Mouse (Mus musculus) forebrain, embryonic 13.5 days (tissue): ENCODE results near the gene Ddb1. TPM values are rescaled to one million over a fixed set of nuclear protein-coding genes. Genes with fewer than 3 reads are reported as not detected.
"Not testable (repeated sequence)": the region's sequence is repeated elsewhere in the genome, so short reads cannot be mapped to it uniquely, and the experiment has no call there.

Experiments
- ATAC-seq: fragments of 200-750 bp; cut with Nextera tagmentation; 2 replicates; pipeline ENCODE4 v1.8.0; 2017
- H3K27ac ChIP-seq: fragments of 300-500 bp; sonication (generic); 2 replicates; pipeline ENCODE4 v1.5.1; 2015; ENCODE audit warnings: inconsistent platforms, mild to moderate bottlenecking, moderate library complexity
- H3K27me3 ChIP-seq: fragments of 300-500 bp; sonication (generic); 2 replicates; pipeline ENCODE4 v1.6.1; 2015; ENCODE audit warnings: mild to moderate bottlenecking, inconsistent platforms
- H3K36me3 ChIP-seq: fragments of 300-500 bp; sonication (generic); 2 replicates; pipeline ENCODE4 v1.6.1; 2015; ENCODE audit warnings: mild to moderate bottlenecking, inconsistent platforms; ENCODE audit not compliant: poor library complexity, severe bottlenecking
- H3K4me1 ChIP-seq: fragments of 300-500 bp; sonication (generic); 2 replicates; pipeline ENCODE4 v1.6.1; 2015; ENCODE audit warnings: inconsistent platforms
- H3K4me2 ChIP-seq: fragments of 300-500 bp; sonication (generic); 2 replicates; pipeline ENCODE4 v1.6.1; 2015; ENCODE audit warnings: inconsistent platforms, mild to moderate bottlenecking, moderate library complexity
- H3K4me3 ChIP-seq: fragments of 300-500 bp; sonication (generic); 2 replicates; pipeline ENCODE4 v1.5.1; 2015; ENCODE audit warnings: mild to moderate bottlenecking, inconsistent platforms
- H3K9ac ChIP-seq: fragments of 300-500 bp; sonication (generic); 2 replicates; pipeline ENCODE4 v1.6.1; 2015; ENCODE audit warnings: mild to moderate bottlenecking, inconsistent platforms
- H3K9me3 ChIP-seq: fragments of 300-500 bp; sonication (generic); replicated peaks from 2 replicates; pipeline ENCODE4 v1.6.1; 2016; ENCODE audit warnings: inconsistent platforms
- WGBS: fragments of 180-500 bp; shearing (Covaris S2); methylation state at CpG from one replicate; pipeline ENCODE4 v1.1.7; 2015; 5-methylcytosine and 5-hydroxymethylcytosine counted together
- polyA plus RNA-seq: library from polyadenylated mRNA; unstranded; fragments of >200 nt; fragmentation: Nextera tagmentation; extraction: Ambion mirVana; gene quantifications from 2 replicates; pipeline ENCODE4 v1.2.1, GENCODE M21; 2015

Gene Ddb1
- polyA plus RNA-seq, result 278 and 318 TPM in 2 replicates

- peak within 1 kb of the TSS; percentile 81 for H3K4me2 ChIP-seq
- peak; percentile 97 for ATAC-seq
- peak within 1 kb of the TSS; percentile 86 for H3K27ac ChIP-seq
- H3K9me3 ChIP-seq, result no peaks in the 10 kb centered on the region
- H3K4me3 ChIP-seq, result peak within 1 kb of the TSS; percentile 94
- peaks cover 44% of the 10 kb centered on the region for H3K4me1 ChIP-seq
- H3K27me3 ChIP-seq, result no peaks in the 10 kb centered on the region
- peak within 1 kb of the TSS; percentile 97 for H3K9ac ChIP-seq
- H3K36me3 ChIP-seq, result peaks cover 35% of the 10 kb centered on the region
- under 1% methylated on average over 47 of the region's 49 CpGs for WGBS
These were observed at the start of gene Ddb1, which contains the start of gene Tkfc for GRCm38 (mm10) chr19:10605293-10605900. Gene Ddb1, plus strand, starts transcription at chr19:10605327. Gene Tkfc, minus strand, starts transcription at chr19:10605654.

- WGBS, result under 1% methylated on average over 43 of the region's 43 CpGs
- no peaks in the 10 kb centered on the region for H3K27me3 ChIP-seq
- no peaks in the 10 kb centered on the region for H3K9me3 ChIP-seq
- ATAC-seq, result peak; percentile 99
- peak within 1 kb of the TSS; percentile 83 for H3K4me2 ChIP-seq
- peaks cover 19% of the 10 kb centered on the region for H3K4me1 ChIP-seq
- peak within 1 kb of the TSS; percentile 70 for H3K9ac ChIP-seq
- peaks cover 25% of the 10 kb centered on the region for H3K36me3 ChIP-seq
- peak within 1 kb of the TSS; percentile 63 for H3K4me3 ChIP-seq
- H3K27ac ChIP-seq, result peak within 1 kb of the TSS; percentile 62
These were observed 49.3 kb upstream of the Ddb1 start, which contains the start of gene Tmem216 for GRCm38 (mm10) chr19:10555624-10556510. Gene Tmem216, minus strand, starts transcription at chr19:10556238.

- no peak overlapping the region for H3K4me2 ChIP-seq
- ATAC-seq, result no peak
- no peak overlapping the region for H3K27ac ChIP-seq
- H3K9me3 ChIP-seq, result no peaks in the 10 kb centered on the region
- WGBS, result 71% methylated on average over 2 of the region's 2 CpGs
- H3K4me3 ChIP-seq, result no peak overlapping the region
- peaks cover 13% of the 10 kb centered on the region for H3K36me3 ChIP-seq
- H3K9ac ChIP-seq, result no peak overlapping the region
- peaks cover 19% of the 10 kb centered on the region for H3K4me1 ChIP-seq
- H3K27me3 ChIP-seq, result no peaks in the 10 kb centered on the region
These were observed 48.1 kb upstream of the Ddb1 start for GRCm38 (mm10) chr19:10557001-10557400.

GRCm38 (mm10) chr19:10557430-10557829 lies 47.7 kb upstream of the Ddb1 start:
- 67% methylated on average over 2 of the region's 2 CpGs for WGBS
- Histone ChIP-seq H3K4me1 (peaks cover 19% of the 10 kb centered on the region), H3K36me3 (peaks cover 9% of the 10 kb centered on the region), H3K4me3 (no peak overlapping the region), H3K9me3 (no peaks in the 10 kb centered on the region), H3K9ac (no peak overlapping the region), H3K4me2 (no peak overlapping the region), H3K27me3 (no peaks in the 10 kb centered on the region), H3K27ac (no peak overlapping the region)
- ATAC-seq, result no peak

GRCm38 (mm10) chr19:10557837-10558375 lies 47.2 kb upstream of the Ddb1 start:
- H3K27ac ChIP-seq, H3K27me3 ChIP-seq, ATAC-seq, H3K9ac ChIP-seq, H3K9me3 ChIP-seq, H3K36me3 ChIP-seq, H3K4me2 ChIP-seq, H3K4me3 ChIP-seq: not testable (repeated sequence)
- H3K4me1 ChIP-seq, result peaks cover 19% of the 10 kb centered on the region
- 77% methylated on average over 4 of the region's 4 CpGs for WGBS

- Histone ChIP-seq H3K9me3 (no peaks in the 10 kb centered on the region), H3K27me3 (no peaks in the 10 kb centered on the region), H3K36me3 (no peaks in the 10 kb centered on the region), H3K27ac (no peak overlapping the region), H3K4me3 (no peak overlapping the region), H3K9ac (no peak overlapping the region), H3K4me2 (no peak overlapping the region), H3K4me1 (peaks cover 9% of the 10 kb centered on the region)
- 39% methylated on average over 5 of the region's 5 CpGs for WGBS
- ATAC-seq, result no peak
These were observed 45.0 kb upstream of the Ddb1 start for GRCm38 (mm10) chr19:10560108-10560507.

- 76% methylated on average over 6 of the region's 6 CpGs for WGBS
- no peak overlapping the region for H3K9ac ChIP-seq
- no peak for ATAC-seq
- no peaks in the 10 kb centered on the region for H3K27me3 ChIP-seq
- H3K9me3 ChIP-seq, result no peaks in the 10 kb centered on the region
- no peak overlapping the region for H3K4me2 ChIP-seq
- no peaks in the 10 kb centered on the region for H3K36me3 ChIP-seq
- no peak overlapping the region for H3K27ac ChIP-seq
- H3K4me3 ChIP-seq, result no peak overlapping the region
- H3K4me1 ChIP-seq, result no peaks in the 10 kb centered on the region
These were observed 43.4 kb upstream of the Ddb1 start for GRCm38 (mm10) chr19:10561558-10562314.

GRCm38 (mm10) chr19:10562351-10562750 lies 42.8 kb upstream of the Ddb1 start:
- ATAC-seq, result no peak

GRCm38 (mm10) chr19:10564278-10564677 lies 40.8 kb upstream of the Ddb1 start:
- no peak overlapping the region for H3K9ac ChIP-seq
- H3K9me3 ChIP-seq, result no peaks in the 10 kb centered on the region
- no peak overlapping the region for H3K4me2 ChIP-seq
- no peaks in the 10 kb centered on the region for H3K27me3 ChIP-seq
- no peak for ATAC-seq
- 83% methylated on average over 6 of the region's 6 CpGs for WGBS
- H3K27ac ChIP-seq, result no peak overlapping the region
- peaks cover 6% of the 10 kb centered on the region; the same call in 1 of the 2 replicates for H3K36me3 ChIP-seq
- no peak overlapping the region for H3K4me3 ChIP-seq
- H3K4me1 ChIP-seq, result no peaks in the 10 kb centered on the region

More at GRCm38 (mm10) chr19:10562351-10562750, 42.8 kb upstream of the Ddb1 start:
- no peaks in the 10 kb centered on the region for H3K9me3 ChIP-seq
- H3K27me3 ChIP-seq, result no peaks in the 10 kb centered on the region
- no peak overlapping the region for H3K27ac ChIP-seq
- H3K4me1 ChIP-seq, result no peaks in the 10 kb centered on the region
- no peak overlapping the region for H3K4me3 ChIP-seq
- no peak overlapping the region for H3K9ac ChIP-seq
- H3K4me2 ChIP-seq, result no peak overlapping the region
- H3K36me3 ChIP-seq, result no peaks in the 10 kb centered on the region
- 60% methylated on average over 5 of the region's 5 CpGs for WGBS

- H3K4me3 ChIP-seq, result no peak overlapping the region
- no peak for ATAC-seq
- H3K9me3 ChIP-seq, result no peaks in the 10 kb centered on the region
- no peak overlapping the region for H3K27ac ChIP-seq
- 82% methylated on average over 4 of the region's 4 CpGs for WGBS
- no peak overlapping the region for H3K9ac ChIP-seq
- no peaks in the 10 kb centered on the region for H3K27me3 ChIP-seq
- no peak overlapping the region for H3K4me2 ChIP-seq
- H3K4me1 ChIP-seq, result no peaks in the 10 kb centered on the region
- peaks cover 15% of the 10 kb centered on the region for H3K36me3 ChIP-seq
These were observed 39.9 kb upstream of the Ddb1 start for GRCm38 (mm10) chr19:10565217-10565616.

GRCm38 (mm10) chr19:10569627-10570026 lies 35.5 kb upstream of the Ddb1 start:
- no peaks in the 10 kb centered on the region for H3K9me3 ChIP-seq
- no peaks in the 10 kb centered on the region for H3K4me1 ChIP-seq
- peaks cover 58% of the 10 kb centered on the region for H3K36me3 ChIP-seq
- ATAC-seq, result no peak
- no peak overlapping the region for H3K4me3 ChIP-seq
- 98% methylated on average over 6 of the region's 6 CpGs for WGBS
- H3K27ac ChIP-seq, result no peak overlapping the region
- H3K4me2 ChIP-seq, result no peak overlapping the region
- H3K9ac ChIP-seq, result no peak overlapping the region
- no peaks in the 10 kb centered on the region for H3K27me3 ChIP-seq
